Mouse (Mus musculus) bone marrow, adult 2 months (tissue): ENCODE measurements around the gene Mttp.

Source experiments
- CTCF ChIP-seq: fragments of 200-500 bp; IDR thresholded peaks from 2 replicates; pipeline ENCODE4 v1.5.1; 2011; ENCODE audit warnings: low read length, control low read depth; ENCODE audit not compliant: control insufficient read depth, insufficient read depth
- POLR2A ChIP-seq: fragments of 200-500 bp; IDR thresholded peaks from 2 replicates; pipeline ENCODE4 v1.6.1; 2011; ENCODE audit warnings: low read depth, mild to moderate bottlenecking, control low read depth, low read length, borderline replicate concordance; ENCODE audit not compliant: control insufficient read depth

DNA sequence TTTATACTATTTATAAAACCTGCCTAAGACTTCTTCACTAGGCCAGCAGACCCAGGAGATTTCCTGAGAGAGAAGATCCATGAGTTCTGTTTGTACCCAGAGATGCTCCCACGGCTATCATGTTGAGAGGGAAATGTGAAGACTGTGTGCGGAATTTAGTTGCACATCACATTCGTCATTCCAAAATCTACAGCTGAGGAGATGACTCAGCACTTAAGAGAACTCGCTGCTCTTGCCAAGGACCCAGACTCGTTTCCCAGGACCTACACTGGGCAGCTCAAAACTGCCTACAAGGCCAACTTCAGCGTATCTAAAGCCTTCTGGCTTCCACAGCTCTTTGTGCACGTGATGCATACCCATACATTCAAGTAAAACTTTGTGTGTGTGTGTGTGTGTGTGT, 47.5 kb upstream of the Mttp start:
- TF ChIP-seq CTCF = no peak
- no peak for TF ChIP-seq POLR2A
